15 mouse cellular contexts compared by ENCODE assay signal in the genomic region with DNA sequence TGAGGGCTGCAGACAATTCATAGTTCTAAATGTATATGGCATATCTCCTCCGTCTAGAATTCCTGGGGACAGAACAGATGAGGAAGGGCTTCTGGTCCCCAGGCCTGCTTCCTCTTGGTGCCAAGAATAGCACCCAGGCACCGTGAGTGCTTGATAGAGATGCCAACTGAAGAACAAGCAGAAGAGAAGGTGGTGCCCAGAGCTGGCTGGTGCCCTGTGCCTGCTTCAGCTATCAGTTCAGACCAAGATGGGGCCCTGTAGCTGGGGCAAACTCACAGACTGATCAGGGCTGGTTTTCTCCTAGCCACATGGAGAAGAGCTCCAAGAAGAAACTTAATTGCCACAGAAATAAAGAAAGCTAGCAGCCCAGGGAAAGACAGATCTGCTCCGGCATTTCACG.
"Had no signal": no experiment of that assay in that cellular context is flagged by ENCODE, and none has a peak within 500 bp of the region (broad histone marks: within the 10 kb centered on the region; RNA-seq: fewer than 3 reads in every experiment).

No protein-coding gene starts in this region.

- H3K9me3 ChIP-seq: limb, embryonic 15.5 days; liver, embryonic 15.5 days; midbrain, embryonic 10.5 days; neural tube, embryonic 15.5 days had no signal

- H3K27ac ChIP-seq: limb, embryonic 15.5 days; liver, embryonic 15.5 days; midbrain, embryonic 10.5 days; neural tube, embryonic 15.5 days; stomach, postnatal 0 days had no signal

- H3K4me3 ChIP-seq: limb, embryonic 15.5 days; liver, embryonic 15.5 days; midbrain, embryonic 10.5 days; myocyte; neural tube, embryonic 15.5 days had no signal

- H3K4me2 ChIP-seq: limb, embryonic 15.5 days; liver, embryonic 15.5 days; lung, embryonic 14.5 days; neural tube, embryonic 15.5 days had no signal

- H3K4me1 ChIP-seq: limb, embryonic 15.5 days; liver, embryonic 15.5 days had no signal

- H3K27me3 ChIP-seq: limb, embryonic 15.5 days; liver, embryonic 15.5 days; neural tube, embryonic 15.5 days had no signal

- H3K36me3 ChIP-seq: limb, embryonic 15.5 days; liver, embryonic 15.5 days; midbrain, embryonic 10.5 days; neural tube, embryonic 15.5 days had no signal

- DNase-seq: kidney, postnatal 10 days; layer of hippocampus, postnatal 36 days; left cerebral cortex, postnatal 4 days; lung, embryonic 14.5 days; lung, postnatal 10 days; lung, postnatal 4 days; midbrain, embryonic 14.5 days; right cerebral cortex, adult 18-20 months; thymus, postnatal 4 days had no signal

- H3K9ac ChIP-seq: limb, embryonic 15.5 days; liver, embryonic 15.5 days; lung, embryonic 14.5 days; neural tube, embryonic 15.5 days had no signal
